In genomic region chr1:191063700-191064099, GRCm38 (mm10) we compare ENCODE assay signal across 9 mouse cellular contexts. TPM values are rescaled to one million over a fixed set of nuclear protein-coding genes. Genes with fewer than 3 reads are reported as not detected.
DNase-seq lines count a peak whose midpoint lies in the region; ATAC-seq and TF ChIP-seq lines count a peak whose summit lies in the region.
"Had no signal": no experiment of that assay in that cellular context is flagged by ENCODE, and none has a peak within 500 bp of the region (broad histone marks: within the 10 kb centered on the region; RNA-seq: fewer than 3 reads in every experiment).

No protein-coding gene starts in this region.

- 59% methylated on average over 9 of the region's 9 CpGs for WGBS in forebrain, embryonic 15.5 days
- WGBS in liver, embryonic 14.5 days (ENCODE audit: insufficient replicate concordance), result 41% methylated on average over 9 of the region's 9 CpGs

- no peak for ATAC-seq in forebrain, embryonic 15.5 days (replicated peaks)
- ATAC-seq in liver, embryonic 14.5 days (ENCODE audit: insufficient read depth), result no peak

- no peaks in the 10 kb centered on the region for H3K9me3 ChIP-seq in forebrain, embryonic 15.5 days
- H3K9me3 ChIP-seq in liver, embryonic 14.5 days (ENCODE audit: control insufficient read depth, low read length), result no peaks in the 10 kb centered on the region

- no peak overlapping the region for H3K27ac ChIP-seq in forebrain, embryonic 15.5 days (replicated peaks)
- no peak overlapping the region for H3K27ac ChIP-seq in liver, embryonic 14.5 days

- no peak for TF ChIP-seq EP300 in liver, embryonic 14.5 days (IDR thresholded peaks at IDR 0.05; ENCODE audit: low read depth)

- DNase-seq in 416B (ENCODE audit: low read depth) (peak; percentile 12), A20 (ENCODE audit: low read depth, low spot score) (peak; percentile 26)
- DNase-seq in liver, embryonic 14.5 days (ENCODE audit: low read depth in 3 of 3, low spot score in 3 of 3), result no peak
- DNase-seq in left cerebral cortex, postnatal 4 days, result no peak
- DNase-seq in adrenal gland, postnatal 25 days, result no peak
- no peak for DNase-seq in thymus, postnatal 25 days
- DNase-seq: lung, postnatal 14 days had no signal

- no peak for TF ChIP-seq CTCF in liver, embryonic 14.5 days (IDR thresholded peaks at IDR 0.05; ENCODE audit: low read depth)

- H3K36me3 ChIP-seq in forebrain, embryonic 15.5 days, result no peaks in the 10 kb centered on the region
- H3K36me3 ChIP-seq in liver, embryonic 14.5 days (replicated peaks; ENCODE audit: control insufficient read depth, insufficient read depth, low read depth), result peaks cover 28% of the 10 kb centered on the region

- H3K4me3 ChIP-seq in forebrain, embryonic 15.5 days, result peak overlapping the region; percentile 84
- H3K4me3 ChIP-seq in liver, embryonic 14.5 days (ENCODE audit: insufficient read depth in 1 of 2, low read depth in 2 of 2, low read length in 2 of 2), result peak overlapping the region; percentile 91 to 93

- H3K9ac ChIP-seq in forebrain, embryonic 15.5 days (replicated peaks), result peak overlapping the region; percentile 59; the same call in 1 of the 2 replicates
- H3K9ac ChIP-seq in liver, embryonic 14.5 days (replicated peaks), result peak overlapping the region; percentile 88

- intact Hi-C loops in left cerebral cortex, postnatal 4 days (cut with DNase I), result loop anchor here (1.0 kb wide), 1 partner anchor 62 kb away; no protein-coding TSS in a partner anchor

- H3K27me3 ChIP-seq in forebrain, embryonic 15.5 days, result no peaks in the 10 kb centered on the region
- H3K27me3 ChIP-seq in liver, embryonic 14.5 days (ENCODE audit: control insufficient read depth, insufficient read depth, low read length), result no peaks in the 10 kb centered on the region

- H3K4me2 ChIP-seq in forebrain, embryonic 15.5 days (replicated peaks), result peak overlapping the region; percentile 94
- peak overlapping the region; percentile 88 for H3K4me2 ChIP-seq in liver, embryonic 14.5 days (ENCODE audit: low read depth)

- peaks cover 21% of the 10 kb centered on the region for H3K4me1 ChIP-seq in forebrain, embryonic 15.5 days
- peaks cover 11 to 14% of the 10 kb centered on the region in 2 experiments for H3K4me1 ChIP-seq in liver, embryonic 14.5 days (replicated peaks; ENCODE audit: control insufficient read depth in 2 of 2, insufficient read depth in 2 of 2, low read length in 1 of 2)

RNA-seq across cellular contexts. Expression of gene Nsl1, which starts 0.9 kb away (rescaled TPM):
- polyA plus RNA-seq in forebrain, embryonic 15.5 days (2015; fragmentation: Nextera tagmentation; extraction: Ambion mirVana), result 9.7 and 10.5 TPM in 2 replicates
- polyA plus RNA-seq in liver, embryonic 14.5 days (2012; rRNA removed), result 5.3 and 11.2 TPM in 2 replicates
- polyA plus RNA-seq in liver, embryonic 14.5 days (2014; fragmentation: Nextera tagmentation; extraction: Ambion mirVana), result 8.8 and 11.6 TPM in 2 replicates
- total RNA-seq in left cerebral cortex, postnatal 4 days (2021), result 1 to 10 TPM; 2.3 to 2.7 TPM
- 1.9 and 3.3 TPM in 2 replicates for total RNA-seq in adrenal gland, postnatal 25 days (2021)

RNA-seq across cellular contexts. Expression of gene Tatdn3, which starts 1.0 kb away (rescaled TPM):
- 10.3 and 12.6 TPM in 2 replicates for polyA plus RNA-seq in forebrain, embryonic 15.5 days (2015; fragmentation: Nextera tagmentation; extraction: Ambion mirVana)
- 4.6 and 6.5 TPM in 2 replicates for polyA plus RNA-seq in liver, embryonic 14.5 days (2012; rRNA removed)
- polyA plus RNA-seq in liver, embryonic 14.5 days (2014; fragmentation: Nextera tagmentation; extraction: Ambion mirVana), result 8.5 and 8.7 TPM in 2 replicates
- 10 to 100 TPM; 15.2 to 17.1 TPM for total RNA-seq in left cerebral cortex, postnatal 4 days (2021)
- 18.1 and 28.4 TPM in 2 replicates for total RNA-seq in adrenal gland, postnatal 25 days (2021)

RNA-seq across cellular contexts. Expression of gene Spata45, which starts 27.3 kb away (rescaled TPM):
- polyA plus RNA-seq in forebrain, embryonic 15.5 days (2015; fragmentation: Nextera tagmentation; extraction: Ambion mirVana), result not detected in 2 replicates
- not detected in 2 replicates for polyA plus RNA-seq in liver, embryonic 14.5 days (2012; rRNA removed)
- not detected in 2 replicates for polyA plus RNA-seq in liver, embryonic 14.5 days (2014; fragmentation: Nextera tagmentation; extraction: Ambion mirVana)
- not detected for total RNA-seq in left cerebral cortex, postnatal 4 days (2021)
- total RNA-seq in adrenal gland, postnatal 25 days (2021), result not detected in 2 replicates
- total RNA-seq: gastrocnemius, adult 8-10 months had no signal

RNA-seq across cellular contexts. Expression of gene Batf3, which starts 33.9 kb away (rescaled TPM):
- 1.6 and 1.9 TPM in 2 replicates for polyA plus RNA-seq in forebrain, embryonic 15.5 days (2015; fragmentation: Nextera tagmentation; extraction: Ambion mirVana)
- 1.6 and 1.8 TPM in 2 replicates for polyA plus RNA-seq in liver, embryonic 14.5 days (2012; rRNA removed)
- polyA plus RNA-seq in liver, embryonic 14.5 days (2014; fragmentation: Nextera tagmentation; extraction: Ambion mirVana), result 1.5 and 2.4 TPM in 2 replicates
- total RNA-seq in left cerebral cortex, postnatal 4 days (2021), result 1 to 10 TPM in 1 of 2 experiments, under 1 TPM in 1; 0.62 to 1.2 TPM
- 1.7 and 3.1 TPM in 2 replicates for total RNA-seq in adrenal gland, postnatal 25 days (2021)
- total RNA-seq: gastrocnemius, adult 8-10 months had no signal

RNA-seq across cellular contexts. Expression of gene Flvcr1, which starts 37.7 kb away (rescaled TPM):
- 6.9 and 8.1 TPM in 2 replicates for polyA plus RNA-seq in forebrain, embryonic 15.5 days (2015; fragmentation: Nextera tagmentation; extraction: Ambion mirVana)
- 4.5 and 6.4 TPM in 2 replicates for polyA plus RNA-seq in liver, embryonic 14.5 days (2012; rRNA removed)
- polyA plus RNA-seq in liver, embryonic 14.5 days (2014; fragmentation: Nextera tagmentation; extraction: Ambion mirVana), result 4.5 and 4.9 TPM in 2 replicates
- total RNA-seq in left cerebral cortex, postnatal 4 days (2021), result 10 to 100 TPM; 27.0 to 27.6 TPM
- total RNA-seq in adrenal gland, postnatal 25 days (2021), result 14.7 and 15.0 TPM in 2 replicates

Comparison
In these comparisons a context has a peak if more than half of its experiments do, and no peak if none do; other contexts are left out.
1. DNase-seq: peak in 416B (single experiment) and A20 (single experiment); none in liver, embryonic 14.5 days (0 of 3), left cerebral cortex, postnatal 4 days (single experiment), adrenal gland, postnatal 25 days (single experiment) and thymus, postnatal 25 days (single experiment).